In the genomic region with DNA sequence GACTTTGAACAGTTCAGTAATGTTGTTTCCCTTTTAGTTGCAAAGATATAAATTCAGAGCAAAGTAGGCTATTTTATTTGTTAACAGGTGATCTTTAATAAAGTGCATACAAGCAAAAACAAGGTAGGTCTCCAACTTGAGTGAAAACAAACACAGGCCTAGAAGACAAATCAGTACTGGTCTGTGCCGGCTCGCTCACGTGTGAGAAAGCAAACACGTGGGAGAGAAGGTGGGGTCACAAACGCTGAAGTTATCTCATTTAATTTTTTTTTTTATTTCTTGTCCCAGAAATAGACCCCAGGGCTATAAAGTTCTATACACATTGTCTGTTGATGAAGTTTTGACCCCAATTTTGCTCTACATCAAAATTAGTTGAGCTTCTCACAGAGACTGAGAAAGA, we compare ENCODE assay signal across 15 mouse cellular contexts. TPM values are rescaled to one million over a fixed set of nuclear protein-coding genes. Genes with fewer than 3 reads are reported as not detected.
DNase-seq lines count a peak whose midpoint lies in the region; ATAC-seq and TF ChIP-seq lines count a peak whose summit lies in the region.
"Had no signal": no experiment of that assay in that cellular context is flagged by ENCODE, and none has a peak within 500 bp of the region (broad histone marks: within the 10 kb centered on the region; RNA-seq: fewer than 3 reads in every experiment).

No protein-coding gene starts in this region.

- peak overlapping the region; percentile 92; the same call in 1 of the 2 replicates for H3K4me2 ChIP-seq in intestine, embryonic 14.5 days (ENCODE audit: low read length)
- H3K4me2 ChIP-seq in intestine, postnatal 0 days (replicated peaks; ENCODE audit: low read depth) = no peak overlapping the region
- peak overlapping the region; percentile 98; the same call in 1 of the 2 replicates for H3K4me2 ChIP-seq in forebrain, postnatal 0 days (ENCODE audit: low read depth)
- H3K4me2 ChIP-seq in liver, postnatal 0 days (ENCODE audit: low read depth, low read length) = 0 out of 2 replicates have a peak overlapping the region, but pooled peaks have one; percentile 94

- H3K4me1 ChIP-seq in intestine, embryonic 14.5 days (replicated peaks; ENCODE audit: control insufficient read depth, insufficient read depth, low read length) = peaks cover 5% of the 10 kb centered on the region
- H3K4me1 ChIP-seq in intestine, postnatal 0 days (replicated peaks; ENCODE audit: control insufficient read depth, insufficient read depth, low read length) = no peaks in the 10 kb centered on the region
- H3K4me1 ChIP-seq in embryonic facial prominence, embryonic 10.5 days = peaks cover 41% of the 10 kb centered on the region
- H3K4me1 ChIP-seq in forebrain, postnatal 0 days (ENCODE audit: insufficient read depth) = peaks cover 14% of the 10 kb centered on the region
- H3K4me1 ChIP-seq in liver, postnatal 0 days (ENCODE audit: insufficient read depth) = peaks cover 17% of the 10 kb centered on the region

- no peak overlapping the region for H3K9ac ChIP-seq in intestine, embryonic 14.5 days (ENCODE audit: low read length)
- no peak overlapping the region for H3K9ac ChIP-seq in intestine, postnatal 0 days (ENCODE audit: low read depth, low read length)
- no peak overlapping the region for H3K9ac ChIP-seq in forebrain, postnatal 0 days
- no peak overlapping the region for H3K9ac ChIP-seq in liver, postnatal 0 days (replicated peaks)

- no peak overlapping the region for H3K27ac ChIP-seq in intestine, embryonic 14.5 days (ENCODE audit: low read depth)
- H3K27ac ChIP-seq in intestine, postnatal 0 days (ENCODE audit: low read depth, low read length) = no peak overlapping the region
- H3K27ac ChIP-seq in embryonic facial prominence, embryonic 10.5 days (replicated peaks) = peak overlapping the region; percentile 100
- H3K27ac ChIP-seq in forebrain, postnatal 0 days (ENCODE audit: low read depth, low read length) = no peak overlapping the region
- no peak overlapping the region for H3K27ac ChIP-seq in liver, postnatal 0 days (ENCODE audit: low read depth)

- H3K36me3 ChIP-seq in intestine, embryonic 14.5 days (ENCODE audit: control insufficient read depth, insufficient read depth, low read length) = no peaks in the 10 kb centered on the region
- H3K36me3 ChIP-seq in intestine, postnatal 0 days (ENCODE audit: control insufficient read depth, insufficient read depth) = no peaks in the 10 kb centered on the region
- H3K36me3 ChIP-seq in embryonic facial prominence, embryonic 10.5 days (replicated peaks) = no peaks in the 10 kb centered on the region
- H3K36me3 ChIP-seq in forebrain, postnatal 0 days (ENCODE audit: insufficient read depth) = no peaks in the 10 kb centered on the region
- H3K36me3 ChIP-seq in liver, postnatal 0 days (replicated peaks; ENCODE audit: insufficient read depth, low read length) = no peaks in the 10 kb centered on the region

- no peak for TF ChIP-seq EP300 in liver, postnatal 0 days (IDR thresholded peaks at IDR 0.05; ENCODE audit: low read depth)

- WGBS in intestine, embryonic 14.5 days = 76% methylated on average over 5 of the region's 5 CpGs
- 72% methylated on average over 5 of the region's 5 CpGs for WGBS in intestine, postnatal 0 days
- WGBS in embryonic facial prominence, embryonic 10.5 days = 39% methylated on average over 5 of the region's 5 CpGs
- 35% methylated on average over 5 of the region's 5 CpGs for WGBS in forebrain, postnatal 0 days
- 38% methylated on average over 5 of the region's 5 CpGs for WGBS in liver, postnatal 0 days (ENCODE audit: insufficient replicate concordance)

- no peaks in the 10 kb centered on the region for H3K9me3 ChIP-seq in intestine, embryonic 14.5 days (ENCODE audit: control insufficient read depth, low read length)
- H3K9me3 ChIP-seq in intestine, postnatal 0 days (ENCODE audit: control insufficient read depth) = no peaks in the 10 kb centered on the region
- H3K9me3 ChIP-seq in embryonic facial prominence, embryonic 10.5 days = no peaks in the 10 kb centered on the region
- no peaks in the 10 kb centered on the region for H3K9me3 ChIP-seq in forebrain, postnatal 0 days (ENCODE audit: low read length)
- H3K9me3 ChIP-seq in liver, postnatal 0 days (ENCODE audit: low read length) = no peaks in the 10 kb centered on the region

- H3K27me3 ChIP-seq in intestine, embryonic 14.5 days (replicated peaks; ENCODE audit: control insufficient read depth, insufficient read depth, low read length) = no peaks in the 10 kb centered on the region
- H3K27me3 ChIP-seq in intestine, postnatal 0 days (replicated peaks; ENCODE audit: control insufficient read depth, insufficient read depth, low read length) = no peaks in the 10 kb centered on the region
- H3K27me3 ChIP-seq in embryonic facial prominence, embryonic 10.5 days (replicated peaks; ENCODE audit: low read depth, poor library complexity, severe bottlenecking) = no peaks in the 10 kb centered on the region
- H3K27me3 ChIP-seq in forebrain, postnatal 0 days (ENCODE audit: insufficient read depth, low read length) = no peaks in the 10 kb centered on the region
- peaks cover 28% of the 10 kb centered on the region for H3K27me3 ChIP-seq in liver, postnatal 0 days (ENCODE audit: insufficient read depth, low read length)
- H3K27me3 ChIP-seq: CH12.LX had no signal

- no peak overlapping the region for H3K4me3 ChIP-seq in intestine, embryonic 14.5 days (ENCODE audit: low read depth, low read length)
- no peak overlapping the region; the same call in 1 of the 2 replicates for H3K4me3 ChIP-seq in intestine, postnatal 0 days (ENCODE audit: low read depth, low read length)
- H3K4me3 ChIP-seq in embryonic facial prominence, embryonic 10.5 days = peak overlapping the region; percentile 84
- no peak overlapping the region for H3K4me3 ChIP-seq in forebrain, postnatal 0 days (ENCODE audit: low read depth, low read length)
- no peak overlapping the region for H3K4me3 ChIP-seq in liver, postnatal 0 days (ENCODE audit: low read depth, low read length)

- TF ChIP-seq CTCF in intestine, postnatal 0 days (IDR thresholded peaks at IDR 0.05; ENCODE audit: low read depth) = no peak
- no peak for TF ChIP-seq CTCF in forebrain, postnatal 0 days (IDR thresholded peaks at IDR 0.05; ENCODE audit: low read depth)
- no peak for TF ChIP-seq CTCF in liver, postnatal 0 days (IDR thresholded peaks at IDR 0.05; ENCODE audit: low read depth)

- no peak for DNase-seq in intestine, embryonic 14.5 days (ENCODE audit: low spot score)
- no peak for DNase-seq in embryonic facial prominence, embryonic 10.5 days (ENCODE audit: low spot score)
- DNase-seq in forebrain, postnatal 0 days = no peak
- no peak for DNase-seq in liver, postnatal 0 days
- DNase-seq in urinary bladder, postnatal 14 days (ENCODE audit: low spot score) = no peak
- DNase-seq in urinary bladder, postnatal 36 days (ENCODE audit: low spot score in 2 of 2) = no peak
- no peak for DNase-seq in spleen, postnatal 14 days (ENCODE audit: low spot score in 2 of 2)
- DNase-seq: adrenal gland, postnatal 10 days; cerebellum, postnatal 25 days; kidney, postnatal 14 days; lung, postnatal 10 days; thymus, postnatal 25 days had no signal

- ATAC-seq in intestine, embryonic 14.5 days (replicated peaks; ENCODE audit: low FRiP score, low TSS enrichment, low read depth) = no peak
- ATAC-seq in intestine, postnatal 0 days = no peak
- ATAC-seq in forebrain, postnatal 0 days = no peak
- no peak for ATAC-seq in liver, postnatal 0 days

RNA-seq across cellular contexts. Expression of a gene that starts 12.4 kb away (rescaled TPM):
- polyA plus RNA-seq in intestine, embryonic 14.5 days (2014; fragmentation: Nextera tagmentation; extraction: Ambion mirVana) = 11.5 and 13.3 TPM in 2 replicates
- 6.3 and 6.8 TPM in 2 replicates for polyA plus RNA-seq in intestine, postnatal 0 days (2015; fragmentation: Nextera tagmentation; extraction: Ambion mirVana)
- polyA plus RNA-seq in embryonic facial prominence, embryonic 10.5 days (2016; fragmentation: Nextera tagmentation; extraction: Ambion mirVana) = 12.7 and 17.7 TPM in 2 replicates
- 2.6 and 3.5 TPM in 2 replicates for total RNA-seq in forebrain, postnatal 0 days (2014; rRNA removed)
- polyA plus RNA-seq in forebrain, postnatal 0 days (2015; fragmentation: Nextera tagmentation; extraction: Ambion mirVana) = 10.1 and 11.8 TPM in 2 replicates
- 0.76 and 0.99 TPM in 2 replicates for polyA plus RNA-seq in liver, postnatal 0 days (2015; fragmentation: Nextera tagmentation; extraction: Ambion mirVana)

RNA-seq across cellular contexts. Expression of a gene that starts 23.7 kb away (rescaled TPM):
- polyA plus RNA-seq in intestine, embryonic 14.5 days (2014; fragmentation: Nextera tagmentation; extraction: Ambion mirVana) = 3.3 and 3.8 TPM in 2 replicates
- polyA plus RNA-seq in intestine, postnatal 0 days (2015; fragmentation: Nextera tagmentation; extraction: Ambion mirVana) = 0.95 and 1.2 TPM in 2 replicates
- polyA plus RNA-seq in embryonic facial prominence, embryonic 10.5 days (2016; fragmentation: Nextera tagmentation; extraction: Ambion mirVana) = 15.5 and 16.6 TPM in 2 replicates
- total RNA-seq in forebrain, postnatal 0 days (2014; rRNA removed) = 11.4 and 12.6 TPM in 2 replicates
- polyA plus RNA-seq in forebrain, postnatal 0 days (2015; fragmentation: Nextera tagmentation; extraction: Ambion mirVana) = 4.3 and 4.9 TPM in 2 replicates
- 0.15 and 0.25 TPM in 2 replicates for polyA plus RNA-seq in liver, postnatal 0 days (2015; fragmentation: Nextera tagmentation; extraction: Ambion mirVana)

RNA-seq across cellular contexts. Expression of a gene that starts 28.4 kb away (rescaled TPM):
- not detected in 2 replicates for polyA plus RNA-seq in intestine, embryonic 14.5 days (2014; fragmentation: Nextera tagmentation; extraction: Ambion mirVana)
- not detected in 2 replicates for polyA plus RNA-seq in intestine, postnatal 0 days (2015; fragmentation: Nextera tagmentation; extraction: Ambion mirVana)
- not detected in 2 replicates for polyA plus RNA-seq in embryonic facial prominence, embryonic 10.5 days (2016; fragmentation: Nextera tagmentation; extraction: Ambion mirVana)
- not detected in 2 replicates for total RNA-seq in forebrain, postnatal 0 days (2014; rRNA removed)
- polyA plus RNA-seq in forebrain, postnatal 0 days (2015; fragmentation: Nextera tagmentation; extraction: Ambion mirVana) = not detected in 2 replicates
- not detected in 2 replicates for polyA plus RNA-seq in liver, postnatal 0 days (2015; fragmentation: Nextera tagmentation; extraction: Ambion mirVana)
- total RNA-seq: adrenal gland, postnatal 10 days; CH12.LX; gastrocnemius, adult 18-20 months had no signal

RNA-seq across cellular contexts. Expression of a gene that starts 29.9 kb away (rescaled TPM):
- polyA plus RNA-seq in intestine, embryonic 14.5 days (2014; fragmentation: Nextera tagmentation; extraction: Ambion mirVana) = 36.4 and 40.2 TPM in 2 replicates
- 22.6 and 30.1 TPM in 2 replicates for polyA plus RNA-seq in intestine, postnatal 0 days (2015; fragmentation: Nextera tagmentation; extraction: Ambion mirVana)
- 64.4 and 65.5 TPM in 2 replicates for polyA plus RNA-seq in embryonic facial prominence, embryonic 10.5 days (2016; fragmentation: Nextera tagmentation; extraction: Ambion mirVana)
- 27.3 and 31.3 TPM in 2 replicates for total RNA-seq in forebrain, postnatal 0 days (2014; rRNA removed)
- 15.9 and 27.4 TPM in 2 replicates for polyA plus RNA-seq in forebrain, postnatal 0 days (2015; fragmentation: Nextera tagmentation; extraction: Ambion mirVana)
- 20.7 and 22.4 TPM in 2 replicates for polyA plus RNA-seq in liver, postnatal 0 days (2015; fragmentation: Nextera tagmentation; extraction: Ambion mirVana)
